In genomic region chr9:58533322-58533721, GRCm38 (mm10) we compare ENCODE assay signal across 26 mouse cellular contexts. TPM values are rescaled to one million over a fixed set of nuclear protein-coding genes. Genes with fewer than 3 reads are reported as not detected.
A peak's percentile ranks its signal among the peaks of the same experiment; 100 is the strongest.
DNase-seq lines count a peak whose midpoint lies in the region; ATAC-seq and TF ChIP-seq lines count a peak whose summit lies in the region.
"Had no signal": no experiment of that assay in that cellular context is flagged by ENCODE, and none has a peak within 500 bp of the region (broad histone marks: within the 10 kb centered on the region; RNA-seq: fewer than 3 reads in every experiment).

No protein-coding gene starts in this region.

- no peak for DNase-seq in cerebellum, postnatal 4 days (ENCODE audit: low spot score in 2 of 2)
- DNase-seq in cerebellum, adult 11-12 months, result peak; percentile 83
- peak; percentile 84 for DNase-seq in cerebellum, adult 9-10 months
- peak; percentile 78 to 83 for DNase-seq in cerebellum, postnatal 25 days
- no peak for DNase-seq in thymus, postnatal 36 days
- DNase-seq in adrenal gland, postnatal 4 days (ENCODE audit: low spot score in 2 of 2), result no peak
- DNase-seq: adrenal gland, adult 8-10 months; B cell, adult 2 months; embryo, embryonic 11 days; gastrocnemius, adult 2 months; heart, adult 18-20 months; heart, postnatal 10 days; heart, postnatal 4 days; kidney, adult 11 months had no signal

- H3K4me2 ChIP-seq in intestine, postnatal 0 days (replicated peaks; ENCODE audit: low read depth), result no peak overlapping the region
- H3K4me2 ChIP-seq: embryonic facial prominence, embryonic 15.5 days; hindbrain, embryonic 12.5 days had no signal

- H3K4me3 ChIP-seq in intestine, postnatal 0 days (ENCODE audit: low read depth, low read length), result no peak overlapping the region
- H3K4me3 ChIP-seq: embryonic facial prominence, embryonic 15.5 days; erythroblast, embryonic 14.5 days; forebrain, embryonic 10.5 days; gastrocnemius, adult 2 months; heart, embryonic 10.5 days; hindbrain, embryonic 12.5 days had no signal

- no peak for TF ChIP-seq CTCF in intestine, postnatal 0 days (IDR thresholded peaks at IDR 0.05; ENCODE audit: low read depth)

- ATAC-seq in cerebellum, adult (ENCODE audit: insufficient number of reproducible peaks, low FRiP score, low TSS enrichment), result peak; percentile 80
- no peak for ATAC-seq in intestine, postnatal 0 days
- ATAC-seq: CD4-positive, CD25-positive, alpha-beta regulatory T cell, adult 4 months; forebrain, embryonic 14.5 days; hindbrain, embryonic 16.5 days; inflammation-experienced regulatory T-cells, adult 6 months had no signal

- no peaks in the 10 kb centered on the region for H3K36me3 ChIP-seq in intestine, postnatal 0 days (ENCODE audit: control insufficient read depth, insufficient read depth)
- H3K36me3 ChIP-seq: G1E had no signal

- 94% methylated on average over 6 of the region's 6 CpGs for whole genome bisulfite sequencing in intestine, postnatal 0 days

- H3K27me3 ChIP-seq in intestine, postnatal 0 days (replicated peaks; ENCODE audit: control insufficient read depth, insufficient read depth, low read length), result no peaks in the 10 kb centered on the region
- H3K27me3 ChIP-seq: embryonic facial prominence, embryonic 15.5 days; hindbrain, embryonic 12.5 days had no signal

- no peak overlapping the region for H3K27ac ChIP-seq in intestine, postnatal 0 days (ENCODE audit: low read depth, low read length)
- H3K27ac ChIP-seq: embryonic facial prominence, embryonic 15.5 days; forebrain, embryonic 10.5 days; gastrocnemius, adult 2 months; heart, embryonic 10.5 days; hindbrain, embryonic 12.5 days had no signal

- H3K9ac ChIP-seq in intestine, postnatal 0 days (ENCODE audit: low read depth, low read length), result no peak overlapping the region
- H3K9ac ChIP-seq: embryonic facial prominence, embryonic 15.5 days; hindbrain, embryonic 12.5 days had no signal

- H3K9me3 ChIP-seq in intestine, postnatal 0 days (ENCODE audit: control insufficient read depth), result no peaks in the 10 kb centered on the region
- H3K9me3 ChIP-seq: embryonic facial prominence, embryonic 15.5 days; forebrain, embryonic 10.5 days; G1E; heart, embryonic 10.5 days; hindbrain, embryonic 12.5 days had no signal

- no peaks in the 10 kb centered on the region for H3K4me1 ChIP-seq in intestine, postnatal 0 days (replicated peaks; ENCODE audit: control insufficient read depth, insufficient read depth, low read length)
- H3K4me1 ChIP-seq: embryonic facial prominence, embryonic 15.5 days; forebrain, embryonic 10.5 days; hindbrain, embryonic 12.5 days had no signal

RNA-seq across cellular contexts. Expression of gene Cd276, which starts 21.9 kb away (rescaled TPM):
- 5.6 and 6.2 TPM in 2 replicates for polyA plus RNA-seq in intestine, postnatal 0 days (2015; fragmentation: Nextera tagmentation; extraction: Ambion mirVana)
- total RNA-seq in adrenal gland, postnatal 4 days (2021), result 10 to 100 TPM; 35.3 to 37.2 TPM
- polyA plus RNA-seq: CD4-positive, CD25-positive, alpha-beta regulatory T cell, adult 4 months; erythroblast, embryonic 14.5 days; inflammation-experienced regulatory T-cells, adult 6 months had no signal

RNA-seq across cellular contexts. Expression of gene Insyn1, which starts 44.9 kb away (rescaled TPM):
- polyA plus RNA-seq in intestine, postnatal 0 days (2015; fragmentation: Nextera tagmentation; extraction: Ambion mirVana), result 0.25 and 0.37 TPM in 2 replicates
- 10 to 100 TPM; 13.1 to 14.5 TPM for total RNA-seq in adrenal gland, postnatal 4 days (2021)
- polyA plus RNA-seq: CD4-positive, CD25-positive, alpha-beta regulatory T cell, adult 4 months; erythroblast, embryonic 14.5 days; G1E; inflammation-experienced regulatory T-cells, adult 6 months had no signal

RNA-seq across cellular contexts. Expression of gene Nptn, which starts 48.7 kb away (rescaled TPM):
- 145 and 153 TPM in 2 replicates for polyA plus RNA-seq in intestine, postnatal 0 days (2015; fragmentation: Nextera tagmentation; extraction: Ambion mirVana)
- total RNA-seq in adrenal gland, postnatal 4 days (2021), result 100 to 1,000 TPM; 179 to 186 TPM

Comparison
In these comparisons a context has a peak if more than half of its experiments do, and no peak if none do; other contexts are left out.
1. DNase-seq: peak in cerebellum, adult 11-12 months (single experiment), cerebellum, adult 9-10 months (single experiment) and cerebellum, postnatal 25 days (2 of 2); none in cerebellum, postnatal 4 days (0 of 2), thymus, postnatal 36 days (0 of 2) and adrenal gland, postnatal 4 days (0 of 2).